Mouse (Mus musculus): ENCODE results near the gene Hipk1. TPM values are rescaled to one million over a fixed set of nuclear protein-coding genes. Genes with fewer than 3 reads are reported as not detected.

Hipk1 gene
- polyA plus RNA-seq, 1 experiment from 2014 or later, result 12.2 TPM

DNA sequence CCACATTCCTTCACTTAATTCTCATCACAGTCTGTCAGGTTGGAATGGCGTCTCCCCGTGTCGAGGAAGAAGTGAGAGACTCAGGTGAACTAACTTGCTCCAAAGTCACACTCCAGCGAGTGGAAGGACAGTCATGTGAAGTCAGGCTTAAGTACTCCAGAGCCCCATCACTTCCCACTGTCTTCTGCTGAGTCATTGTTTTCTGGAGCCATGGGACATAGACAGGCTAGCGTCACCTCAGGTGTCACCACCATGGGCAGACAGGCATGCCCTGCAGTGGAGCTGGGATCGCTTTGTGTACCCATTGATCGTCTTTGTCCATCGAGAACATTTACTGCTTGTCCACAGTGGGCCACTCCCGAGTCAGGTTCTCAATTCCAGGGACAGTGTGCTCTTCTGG lies 61.5 kb downstream of the Hipk1 start:
- H3K4me3 ChIP-seq (ENCODE audit: low read depth, low read length), result no peak overlapping the region
- WGBS (ENCODE audit: insufficient replicate concordance), result 78% methylated on average over 9 of the region's 9 CpGs
- H3K9ac ChIP-seq (ENCODE audit: low read depth, low read length), result no peak overlapping the region
- no peak for ATAC-seq (replicated peaks; ENCODE audit: insufficient number of reproducible peaks, low FRiP score, low TSS enrichment)
- no peaks in the 10 kb centered on the region for H3K27me3 ChIP-seq (ENCODE audit: control insufficient read depth, insufficient read depth, low read length)
- H3K4me2 ChIP-seq, result no peak overlapping the region
- H3K9me3 ChIP-seq (replicated peaks; ENCODE audit: control insufficient read depth, low read length), result no peaks in the 10 kb centered on the region
- H3K27ac ChIP-seq (ENCODE audit: low read depth, low read length), result no peak overlapping the region
- peaks cover 13% of the 10 kb centered on the region for H3K4me1 ChIP-seq (ENCODE audit: control insufficient read depth, insufficient read depth, low read length)
- peaks cover 2% of the 10 kb centered on the region; the same call in 1 of the 2 replicates for H3K36me3 ChIP-seq (ENCODE audit: control insufficient read depth, insufficient read depth, low read length)

DNA sequence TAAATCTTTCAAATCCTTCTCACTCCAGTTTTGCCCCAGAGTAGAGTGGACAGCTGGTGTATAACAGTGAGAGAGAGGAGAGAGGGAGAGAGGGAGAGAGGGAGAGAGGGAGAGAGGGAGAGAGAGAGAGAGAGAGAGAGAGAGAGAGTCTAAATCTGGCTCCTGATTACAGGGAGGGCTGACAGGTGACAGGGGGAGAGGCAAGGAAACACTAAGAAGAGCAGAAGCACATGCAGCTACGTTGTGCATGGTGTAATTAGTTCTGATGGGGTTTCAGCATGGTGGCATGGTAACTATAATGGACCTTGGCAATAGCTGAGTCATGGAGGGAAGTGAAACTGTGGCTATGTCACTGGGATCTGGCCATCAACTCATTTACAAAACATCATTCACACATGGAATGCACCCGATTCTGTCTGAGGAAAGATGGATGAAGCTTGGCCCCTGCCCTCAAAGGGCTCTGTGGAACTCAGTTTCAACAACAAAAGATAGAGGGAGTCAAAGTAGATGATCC lies 63.5 kb downstream of the Hipk1 start:
- 39% methylated on average over 2 of the region's 2 CpGs for WGBS (ENCODE audit: insufficient replicate concordance)

DNA sequence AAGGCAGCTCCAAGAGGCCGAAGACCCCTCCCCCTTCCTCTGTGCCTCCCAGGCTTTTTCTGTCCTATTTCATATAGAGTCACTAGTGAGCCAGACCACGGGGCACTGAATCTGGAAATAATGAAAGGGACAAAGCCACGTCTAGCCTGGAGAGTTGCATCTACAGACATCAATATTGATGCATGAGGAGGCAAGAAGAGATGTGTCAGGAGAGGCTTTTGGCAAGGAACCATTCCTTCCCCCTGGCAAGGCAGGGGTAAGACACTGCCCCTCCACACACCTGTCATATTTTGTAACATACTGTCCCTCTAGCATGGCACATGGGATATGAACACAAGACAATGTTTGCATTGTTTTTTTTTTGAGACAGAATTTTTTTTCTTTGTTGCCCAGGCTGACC lies 64.7 kb downstream of the Hipk1 start:
- Histone ChIP-seq H3K4me1 (ENCODE audit: control insufficient read depth, insufficient read depth, low read length) (no peaks in the 10 kb centered on the region), H3K4me2 (no peak overlapping the region), H3K27ac (ENCODE audit: low read depth, low read length) (no peak overlapping the region), H3K27me3 (ENCODE audit: control insufficient read depth, insufficient read depth, low read length) (no peaks in the 10 kb centered on the region), H3K36me3 (ENCODE audit: control insufficient read depth, insufficient read depth, low read length) (no peaks in the 10 kb centered on the region), H3K9ac (ENCODE audit: low read depth, low read length) (no peak overlapping the region), H3K4me3 (ENCODE audit: low read depth, low read length) (no peak overlapping the region), H3K9me3 (replicated peaks; ENCODE audit: control insufficient read depth, low read length) (no peaks in the 10 kb centered on the region)
- WGBS (ENCODE audit: insufficient replicate concordance), result 60% methylated on average over 3 of the region's 3 CpGs
- no peak for ATAC-seq (replicated peaks; ENCODE audit: insufficient number of reproducible peaks, low FRiP score, low TSS enrichment)

More for the DNA sequence above, 63.5 kb downstream of the Hipk1 start:
- no peaks in the 10 kb centered on the region for H3K4me1 ChIP-seq (ENCODE audit: control insufficient read depth, insufficient read depth, low read length)
- H3K36me3 ChIP-seq (ENCODE audit: control insufficient read depth, insufficient read depth, low read length), result peaks cover 2% of the 10 kb centered on the region; the same call in 1 of the 2 replicates
- H3K9ac ChIP-seq (ENCODE audit: low read depth, low read length), result no peak overlapping the region
- no peaks in the 10 kb centered on the region for H3K9me3 ChIP-seq (replicated peaks; ENCODE audit: control insufficient read depth, low read length)
- no peak overlapping the region for H3K27ac ChIP-seq (ENCODE audit: low read depth, low read length)
- H3K4me2 ChIP-seq, result no peak overlapping the region
- no peak overlapping the region for H3K4me3 ChIP-seq (ENCODE audit: low read depth, low read length)
- no peak for ATAC-seq (replicated peaks; ENCODE audit: insufficient number of reproducible peaks, low FRiP score, low TSS enrichment)
- H3K27me3 ChIP-seq (ENCODE audit: control insufficient read depth, insufficient read depth, low read length), result no peaks in the 10 kb centered on the region

DNA sequence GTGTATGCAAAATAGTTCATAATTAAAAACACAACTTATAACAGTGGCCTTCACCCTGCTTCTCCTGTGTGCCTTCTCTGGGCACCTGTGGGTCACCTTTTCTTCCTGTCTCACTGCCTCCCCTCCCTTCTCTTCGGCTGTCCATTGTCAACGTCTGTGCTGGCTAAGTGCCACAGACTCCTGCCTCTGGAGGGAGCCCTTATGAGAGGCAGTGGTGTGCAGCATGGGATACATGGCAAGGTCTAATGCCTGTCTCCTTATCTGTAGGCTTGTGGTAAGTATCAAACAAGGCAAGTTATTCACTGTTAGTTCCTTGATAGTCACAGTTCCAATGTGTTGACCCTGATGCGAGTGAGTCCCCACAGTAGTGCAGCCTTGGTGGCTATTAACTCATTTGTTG lies 67.2 kb downstream of the Hipk1 start:
- no peak overlapping the region for H3K4me3 ChIP-seq (ENCODE audit: low read depth, low read length)
- H3K4me1 ChIP-seq (ENCODE audit: control insufficient read depth, insufficient read depth, low read length), result no peaks in the 10 kb centered on the region
- H3K27me3 ChIP-seq (ENCODE audit: control insufficient read depth, insufficient read depth, low read length), result no peaks in the 10 kb centered on the region
- H3K27ac ChIP-seq (ENCODE audit: low read depth, low read length), result no peak overlapping the region
- H3K4me2 ChIP-seq, result no peak overlapping the region
- H3K9me3 ChIP-seq (replicated peaks; ENCODE audit: control insufficient read depth, low read length), result no peaks in the 10 kb centered on the region
- no peak for ATAC-seq (replicated peaks; ENCODE audit: insufficient number of reproducible peaks, low FRiP score, low TSS enrichment)
- no peaks in the 10 kb centered on the region for H3K36me3 ChIP-seq (ENCODE audit: control insufficient read depth, insufficient read depth, low read length)
- WGBS (ENCODE audit: insufficient replicate concordance), result 42% methylated on average over 3 of the region's 3 CpGs
- H3K9ac ChIP-seq (ENCODE audit: low read depth, low read length), result no peak overlapping the region

DNA sequence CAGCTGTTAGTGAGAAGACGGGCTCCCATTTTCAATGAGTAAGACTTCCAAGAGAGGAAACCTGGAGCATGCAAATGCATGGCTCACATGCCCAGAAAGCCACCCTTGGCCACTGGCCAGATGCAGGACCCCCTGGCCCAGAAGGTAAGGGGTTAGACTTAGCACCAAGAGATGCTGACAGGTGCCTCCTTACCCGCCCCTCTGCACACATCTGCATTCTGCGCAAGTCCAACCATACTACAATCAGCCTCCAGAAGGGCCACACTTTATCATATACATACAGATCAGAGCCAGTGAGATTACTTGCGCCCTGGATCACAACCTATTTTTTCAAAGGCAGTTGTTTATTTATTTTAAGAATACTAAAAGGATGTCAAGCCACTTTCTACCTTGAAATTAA lies 72.6 kb downstream of the Hipk1 start:
- Histone ChIP-seq H3K36me3 (ENCODE audit: control insufficient read depth, insufficient read depth, low read length) (no peaks in the 10 kb centered on the region), H3K4me3 (ENCODE audit: low read depth, low read length) (no peak overlapping the region), H3K9me3 (replicated peaks; ENCODE audit: control insufficient read depth, low read length) (no peaks in the 10 kb centered on the region), H3K4me1 (ENCODE audit: control insufficient read depth, insufficient read depth, low read length) (peaks cover 3% of the 10 kb centered on the region; the same call in 1 of the 2 replicates), H3K27me3 (ENCODE audit: control insufficient read depth, insufficient read depth, low read length) (no peaks in the 10 kb centered on the region), H3K4me2 (no peak overlapping the region), H3K9ac (ENCODE audit: low read depth, low read length) (no peak overlapping the region), H3K27ac (ENCODE audit: low read depth, low read length) (no peak overlapping the region)
- WGBS (ENCODE audit: insufficient replicate concordance), result 86% methylated on average over 4 of the region's 4 CpGs
- no peak for ATAC-seq (replicated peaks; ENCODE audit: insufficient number of reproducible peaks, low FRiP score, low TSS enrichment)

- Histone ChIP-seq H3K4me3 (ENCODE audit: low read depth, low read length) (no peak overlapping the region), H3K4me2 (no peak overlapping the region), H3K27ac (ENCODE audit: low read depth, low read length) (no peak overlapping the region), H3K4me1 (ENCODE audit: control insufficient read depth, insufficient read depth, low read length) (peaks cover 3% of the 10 kb centered on the region; the same call in 1 of the 2 replicates), H3K27me3 (ENCODE audit: control insufficient read depth, insufficient read depth, low read length) (no peaks in the 10 kb centered on the region), H3K36me3 (ENCODE audit: control insufficient read depth, insufficient read depth, low read length) (no peaks in the 10 kb centered on the region), H3K9me3 (replicated peaks; ENCODE audit: control insufficient read depth, low read length) (no peaks in the 10 kb centered on the region), H3K9ac (ENCODE audit: low read depth, low read length) (no peak overlapping the region)
- no peak for ATAC-seq (replicated peaks; ENCODE audit: insufficient number of reproducible peaks, low FRiP score, low TSS enrichment)
- WGBS (ENCODE audit: insufficient replicate concordance), result 56% methylated on average over 15 of the region's 15 CpGs
Observed at GRCm38 (mm10) chr3:103716774-103717760, 74.3 kb downstream of the Hipk1 start.

GRCm38 (mm10) chr3:103715762-103716693 lies 75.3 kb downstream of the Hipk1 start:
- ATAC-seq (replicated peaks; ENCODE audit: insufficient number of reproducible peaks, low FRiP score, low TSS enrichment), result no peak
- H3K27me3 ChIP-seq (ENCODE audit: control insufficient read depth, insufficient read depth, low read length), result no peaks in the 10 kb centered on the region
- no peak overlapping the region for H3K4me2 ChIP-seq
- H3K9ac ChIP-seq (ENCODE audit: low read depth, low read length), result no peak overlapping the region
- no peak overlapping the region for H3K27ac ChIP-seq (ENCODE audit: low read depth, low read length)
- 61% methylated on average over 11 of the region's 11 CpGs for WGBS (ENCODE audit: insufficient replicate concordance)
- peaks cover 3% of the 10 kb centered on the region; the same call in 1 of the 2 replicates for H3K4me1 ChIP-seq (ENCODE audit: control insufficient read depth, insufficient read depth, low read length)
- no peak overlapping the region for H3K4me3 ChIP-seq (ENCODE audit: low read depth, low read length)
- H3K9me3 ChIP-seq (replicated peaks; ENCODE audit: control insufficient read depth, low read length), result no peaks in the 10 kb centered on the region
- H3K36me3 ChIP-seq (ENCODE audit: control insufficient read depth, insufficient read depth, low read length), result no peaks in the 10 kb centered on the region

DNA sequence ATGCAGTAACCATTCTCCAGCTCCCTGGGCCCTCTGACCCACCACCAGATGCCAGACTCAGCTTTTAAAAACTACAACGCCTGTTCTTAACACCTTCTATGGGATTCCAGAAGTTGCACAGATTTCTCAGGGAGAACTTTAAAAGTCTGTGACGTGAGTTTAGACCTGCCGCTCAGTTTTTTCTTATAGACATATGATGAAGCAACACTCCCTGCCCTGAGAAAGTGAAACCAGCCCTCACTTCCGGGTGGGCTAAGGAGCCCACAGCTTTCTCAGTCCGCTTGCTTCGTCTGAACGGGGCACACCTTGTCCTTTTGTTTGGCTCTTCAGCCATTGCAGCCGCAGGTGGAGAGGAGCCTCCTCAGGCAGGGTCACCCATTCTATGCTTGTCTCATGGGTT lies 76.4 kb downstream of the Hipk1 start:
- Histone ChIP-seq H3K4me2 (no peak overlapping the region), H3K27ac (ENCODE audit: low read depth, low read length) (no peak overlapping the region), H3K36me3 (ENCODE audit: control insufficient read depth, insufficient read depth, low read length) (no peaks in the 10 kb centered on the region), H3K4me3 (ENCODE audit: low read depth, low read length) (no peak overlapping the region), H3K9ac (ENCODE audit: low read depth, low read length) (no peak overlapping the region), H3K4me1 (ENCODE audit: control insufficient read depth, insufficient read depth, low read length) (peaks cover 3% of the 10 kb centered on the region; the same call in 1 of the 2 replicates), H3K9me3 (replicated peaks; ENCODE audit: control insufficient read depth, low read length) (no peaks in the 10 kb centered on the region), H3K27me3 (ENCODE audit: control insufficient read depth, insufficient read depth, low read length) (no peaks in the 10 kb centered on the region)
- no peak for ATAC-seq (replicated peaks; ENCODE audit: insufficient number of reproducible peaks, low FRiP score, low TSS enrichment)
- 73% methylated on average over 8 of the region's 8 CpGs for WGBS (ENCODE audit: insufficient replicate concordance)
